Mouse (Mus musculus) small intestine, adult 2 months (tissue): Measurements from ENCODE around the gene Il12a. TPM values are rescaled to one million over a fixed set of nuclear protein-coding genes. Genes with fewer than 3 reads are reported as not detected.
"Not testable (repeated sequence)": the region's sequence is repeated elsewhere in the genome, so short reads cannot be mapped to it uniquely, and the experiment has no call there.

Source experiments
- H3K27ac ChIP-seq: fragments of 200-500 bp; 2 replicates; pipeline ENCODE4 v1.5.1; 2012; ENCODE audit warnings: low read depth, low read length, control low read depth, inconsistent platforms; ENCODE audit not compliant: insufficient read depth
- H3K27me3 ChIP-seq: fragments of 200-500 bp; 2 replicates; pipeline ENCODE4 v1.6.1; 2012; ENCODE audit warnings: mild to moderate bottlenecking, moderate library complexity, low read length, inconsistent platforms; ENCODE audit not compliant: control insufficient read depth, insufficient read depth
- H3K36me3 ChIP-seq: fragments of 200-500 bp; 2 replicates; pipeline ENCODE4 v1.6.1; 2012; ENCODE audit warnings: mild to moderate bottlenecking, low read length, control low read depth, inconsistent platforms; ENCODE audit not compliant: control insufficient read depth, insufficient read depth
- H3K4me1 ChIP-seq: fragments of 200-500 bp; 2 replicates; pipeline ENCODE4 v1.6.1; 2012; ENCODE audit warnings: low read length, inconsistent platforms, mixed read lengths; ENCODE audit not compliant: control insufficient read depth, insufficient read depth, insufficient read length
- H3K4me3 ChIP-seq: fragments of 200-500 bp; 2 replicates; pipeline ENCODE4 v1.5.1; 2012; ENCODE audit warnings: low read depth, mild to moderate bottlenecking, control low read depth, inconsistent platforms, low read length, moderate library complexity
- CTCF ChIP-seq: fragments of 200-500 bp; IDR thresholded peaks from 2 replicates; pipeline ENCODE4 v1.5.1; 2012; ENCODE audit warnings: low read depth, mild to moderate bottlenecking, control low read depth, inconsistent platforms, low read length, moderate library complexity, mixed read lengths; ENCODE audit not compliant: insufficient replicate concordance, insufficient read length; ENCODE audit errors: extremely low read depth
- POLR2A ChIP-seq: fragments of 200-500 bp; IDR thresholded peaks from 2 replicates; pipeline ENCODE4 v1.6.1; 2012; ENCODE audit warnings: low read depth, mild to moderate bottlenecking, control low read depth, inconsistent platforms, low read length, moderate library complexity
- WGBS: fragments of 180-500 bp; shearing (Covaris S2); methylation state at CpG from one replicate; pipeline ENCODE4 v1.1.7; 2018; 5-methylcytosine and 5-hydroxymethylcytosine counted together
- polyA plus RNA-seq: library from polyadenylated mRNA; depleted of rRNA; stranded (reverse); fragments of >200 nt; gene quantifications from 2 replicates; pipeline ENCODE4 v1.2.3, GENCODE M21; 2012

The Il12a gene
- polyA plus RNA-seq, 1 experiment, result 0.60 TPM

GRCm38 (mm10) chr3:68710436-68710835, 20.0 kb downstream of the Il12a start:
- H3K4me3 ChIP-seq, result no peak overlapping the region
- 74% methylated on average over 1 of the region's 1 CpGs for WGBS
- H3K27ac ChIP-seq, result no peak overlapping the region
- no peak for TF ChIP-seq POLR2A
- no peaks in the 10 kb centered on the region for H3K4me1 ChIP-seq
- no peaks in the 10 kb centered on the region for H3K36me3 ChIP-seq
- H3K27me3 ChIP-seq, result no peaks in the 10 kb centered on the region

- Histone ChIP-seq H3K36me3 (no peaks in the 10 kb centered on the region), H3K27ac (no peak overlapping the region), H3K4me3 (no peak overlapping the region), H3K27me3 (no peaks in the 10 kb centered on the region), H3K4me1 (no peaks in the 10 kb centered on the region)
- TF ChIP-seq POLR2A, result no peak
- TF ChIP-seq CTCF, result no peak
- WGBS, result 81% methylated on average over 5 of the region's 5 CpGs
Observed at GRCm38 (mm10) chr3:68711510-68711909, 21.1 kb downstream of the Il12a start.

- Histone ChIP-seq H3K27ac (no peak overlapping the region), H3K27me3 (no peaks in the 10 kb centered on the region), H3K4me1 (no peaks in the 10 kb centered on the region), H3K36me3 (no peaks in the 10 kb centered on the region), H3K4me3 (no peak overlapping the region)
- WGBS, result 5% methylated on average over 7 of the region's 7 CpGs
- no peak for TF ChIP-seq POLR2A
- peak; percentile 13; the same call in 1 of the 2 replicates for TF ChIP-seq CTCF
Observed at GRCm38 (mm10) chr3:68713550-68713949, 23.1 kb downstream of the Il12a start.

- not testable (repeated sequence) for H3K27me3 ChIP-seq, H3K27ac ChIP-seq, H3K4me1 ChIP-seq, H3K4me3 ChIP-seq, H3K36me3 ChIP-seq
- WGBS, result 36% methylated on average over 5 of the region's 5 CpGs
- peak; percentile 54; the same call in 1 of the 2 replicates for TF ChIP-seq CTCF
Observed at GRCm38 (mm10) chr3:68717346-68717745, 26.9 kb downstream of the Il12a start.

- TF ChIP-seq CTCF (no peak), POLR2A (no peak)
- Histone ChIP-seq H3K36me3 (no peaks in the 10 kb centered on the region), H3K27me3 (no peaks in the 10 kb centered on the region), H3K4me1 (no peaks in the 10 kb centered on the region), H3K27ac (no peak overlapping the region), H3K4me3 (no peak overlapping the region)
- 73% methylated on average over 8 of the region's 8 CpGs for WGBS
Observed at GRCm38 (mm10) chr3:68719229-68719819, 28.9 kb downstream of the Il12a start.

- TF ChIP-seq CTCF (no peak), POLR2A (no peak)
- H3K4me3 ChIP-seq, result no peak overlapping the region
- no peaks in the 10 kb centered on the region for H3K36me3 ChIP-seq
- H3K27ac ChIP-seq, result no peak overlapping the region
- H3K27me3 ChIP-seq, result no peaks in the 10 kb centered on the region
- no peaks in the 10 kb centered on the region for H3K4me1 ChIP-seq
- 40% methylated on average over 13 of the region's 13 CpGs for WGBS
Observed at GRCm38 (mm10) chr3:68720258-68720657, 29.8 kb downstream of the Il12a start.

GRCm38 (mm10) chr3:68741955-68742354, 51.5 kb downstream of the Il12a start:
- Histone ChIP-seq H3K4me3 (no peak overlapping the region), H3K4me1 (no peaks in the 10 kb centered on the region), H3K27me3 (no peaks in the 10 kb centered on the region), H3K36me3 (no peaks in the 10 kb centered on the region), H3K27ac (no peak overlapping the region)
- TF ChIP-seq CTCF (no peak), POLR2A (no peak)
- 75% methylated on average over 7 of the region's 7 CpGs for whole genome bisulfite sequencing

GRCm38 (mm10) chr3:68742718-68743471, 52.5 kb downstream of the Il12a start:
- H3K27ac ChIP-seq, result no peak overlapping the region
- 76% methylated on average over 9 of the region's 9 CpGs for WGBS
- H3K4me1 ChIP-seq, result no peaks in the 10 kb centered on the region
- H3K36me3 ChIP-seq, result no peaks in the 10 kb centered on the region
- no peak overlapping the region for H3K4me3 ChIP-seq
- TF ChIP-seq POLR2A, result no peak
- no peak for TF ChIP-seq CTCF
- H3K27me3 ChIP-seq, result no peaks in the 10 kb centered on the region
